Mouse (Mus musculus): ENCODE results near the gene Gas7. TPM values are rescaled to one million over a fixed set of nuclear protein-coding genes. Genes with fewer than 3 reads are reported as not detected.

The Gas7 gene
- polyA plus RNA-seq, 1 experiment from 2014 or later, result 39.5 TPM

GRCm38 (mm10) chr11:67567991-67568390, 112.8 kb downstream of the Gas7 start:
- Histone ChIP-seq H3K27ac (ENCODE audit: low read depth, low read length) (no peak overlapping the region), H3K4me2 (ENCODE audit: low read length) (no peak overlapping the region), H3K4me3 (ENCODE audit: low read depth, low read length) (no peak overlapping the region), H3K36me3 (ENCODE audit: control insufficient read depth, insufficient read depth, low read length) (no peaks in the 10 kb centered on the region), H3K4me1 (ENCODE audit: control insufficient read depth, insufficient read depth, low read length) (peaks cover 6% of the 10 kb centered on the region; the same call in 1 of the 2 replicates), H3K27me3 (replicated peaks; ENCODE audit: control insufficient read depth, insufficient read depth, low read length) (no peaks in the 10 kb centered on the region), H3K9ac (ENCODE audit: low read length) (no peak overlapping the region), H3K9me3 (replicated peaks; ENCODE audit: control insufficient read depth, low read length) (no peaks in the 10 kb centered on the region)
- ATAC-seq (no peak), DNase-seq (ENCODE audit: low spot score) (no peak)
- 94% methylated on average over 4 of the region's 4 CpGs for WGBS

GRCm38 (mm10) chr11:67568815-67569214, 113.6 kb downstream of the Gas7 start:
- H3K4me2 ChIP-seq (ENCODE audit: low read length), result no peak overlapping the region
- H3K9me3 ChIP-seq (replicated peaks; ENCODE audit: control insufficient read depth, low read length), result no peaks in the 10 kb centered on the region
- DNase-seq (ENCODE audit: low spot score), result no peak
- H3K4me3 ChIP-seq (ENCODE audit: low read depth, low read length), result no peak overlapping the region
- peaks cover 6% of the 10 kb centered on the region; the same call in 1 of the 2 replicates for H3K4me1 ChIP-seq (ENCODE audit: control insufficient read depth, insufficient read depth, low read length)
- no peak for ATAC-seq
- H3K9ac ChIP-seq (ENCODE audit: low read length), result no peak overlapping the region
- no peak overlapping the region for H3K27ac ChIP-seq (ENCODE audit: low read depth, low read length)
- no peaks in the 10 kb centered on the region for H3K27me3 ChIP-seq (replicated peaks; ENCODE audit: control insufficient read depth, insufficient read depth, low read length)
- no peaks in the 10 kb centered on the region for H3K36me3 ChIP-seq (ENCODE audit: control insufficient read depth, insufficient read depth, low read length)
- WGBS, result 84% methylated on average over 5 of the region's 5 CpGs

GRCm38 (mm10) chr11:67570947-67571346, 115.7 kb downstream of the Gas7 start:
- Histone ChIP-seq H3K36me3 (ENCODE audit: control insufficient read depth, insufficient read depth, low read length) (no peaks in the 10 kb centered on the region), H3K9ac (ENCODE audit: low read length) (no peak overlapping the region), H3K9me3 (replicated peaks; ENCODE audit: control insufficient read depth, low read length) (no peaks in the 10 kb centered on the region), H3K4me3 (ENCODE audit: low read depth, low read length) (no peak overlapping the region), H3K4me2 (ENCODE audit: low read length) (no peak overlapping the region), H3K27ac (ENCODE audit: low read depth, low read length) (peak overlapping the region; percentile 21; the same call in 1 of the 2 replicates), H3K4me1 (ENCODE audit: control insufficient read depth, insufficient read depth, low read length) (peaks cover 6% of the 10 kb centered on the region; the same call in 1 of the 2 replicates), H3K27me3 (replicated peaks; ENCODE audit: control insufficient read depth, insufficient read depth, low read length) (no peaks in the 10 kb centered on the region)
- peak; percentile 74 for DNase-seq (ENCODE audit: low spot score)
- ATAC-seq, result no peak
- 30% methylated on average over 8 of the region's 8 CpGs for WGBS

GRCm38 (mm10) chr11:67574344-67574743, 119.1 kb downstream of the Gas7 start:
- no peak overlapping the region for H3K4me3 ChIP-seq (ENCODE audit: low read depth, low read length)

GRCm38 (mm10) chr11:67577472-67577871, 122.2 kb downstream of the Gas7 start:
- ATAC-seq (no peak), DNase-seq (ENCODE audit: low spot score) (no peak)
- no peaks in the 10 kb centered on the region for H3K27me3 ChIP-seq (replicated peaks; ENCODE audit: control insufficient read depth, insufficient read depth, low read length)
- H3K9me3 ChIP-seq (replicated peaks; ENCODE audit: control insufficient read depth, low read length), result no peaks in the 10 kb centered on the region
- no peaks in the 10 kb centered on the region for H3K4me1 ChIP-seq (ENCODE audit: control insufficient read depth, insufficient read depth, low read length)
- no peak overlapping the region for H3K9ac ChIP-seq (ENCODE audit: low read length)
- WGBS, result 89% methylated on average over 5 of the region's 5 CpGs
- H3K27ac ChIP-seq (ENCODE audit: low read depth, low read length), result no peak overlapping the region
- no peak overlapping the region for H3K4me3 ChIP-seq (ENCODE audit: low read depth, low read length)
- H3K4me2 ChIP-seq (ENCODE audit: low read length), result no peak overlapping the region
- H3K36me3 ChIP-seq (ENCODE audit: control insufficient read depth, insufficient read depth, low read length), result no peaks in the 10 kb centered on the region

More at GRCm38 (mm10) chr11:67574344-67574743, 119.1 kb downstream of the Gas7 start:
- Histone ChIP-seq H3K4me1 (ENCODE audit: control insufficient read depth, insufficient read depth, low read length) (peaks cover 6% of the 10 kb centered on the region; the same call in 1 of the 2 replicates), H3K4me2 (ENCODE audit: low read length) (no peak overlapping the region), H3K27me3 (replicated peaks; ENCODE audit: control insufficient read depth, insufficient read depth, low read length) (no peaks in the 10 kb centered on the region), H3K9ac (ENCODE audit: low read length) (no peak overlapping the region), H3K36me3 (ENCODE audit: control insufficient read depth, insufficient read depth, low read length) (no peaks in the 10 kb centered on the region), H3K9me3 (replicated peaks; ENCODE audit: control insufficient read depth, low read length) (no peaks in the 10 kb centered on the region), H3K27ac (ENCODE audit: low read depth, low read length) (no peak overlapping the region)
- DNase-seq (ENCODE audit: low spot score) (no peak), ATAC-seq (no peak)
- 88% methylated on average over 5 of the region's 5 CpGs for WGBS

- Histone ChIP-seq H3K9ac (ENCODE audit: low read length) (no peak overlapping the region), H3K27ac (ENCODE audit: low read depth, low read length) (no peak overlapping the region), H3K27me3 (replicated peaks; ENCODE audit: control insufficient read depth, insufficient read depth, low read length) (no peaks in the 10 kb centered on the region), H3K4me2 (ENCODE audit: low read length) (no peak overlapping the region), H3K36me3 (ENCODE audit: control insufficient read depth, insufficient read depth, low read length) (no peaks in the 10 kb centered on the region), H3K9me3 (replicated peaks; ENCODE audit: control insufficient read depth, low read length) (no peaks in the 10 kb centered on the region), H3K4me3 (ENCODE audit: low read depth, low read length) (no peak overlapping the region), H3K4me1 (ENCODE audit: control insufficient read depth, insufficient read depth, low read length) (no peaks in the 10 kb centered on the region)
- ATAC-seq (no peak), DNase-seq (ENCODE audit: low spot score) (no peak)
- 85% methylated on average over 4 of the region's 4 CpGs for WGBS
These were observed 122.8 kb downstream of the Gas7 start for GRCm38 (mm10) chr11:67577994-67578393.

- ATAC-seq, result no peak
- WGBS, result 84% methylated on average over 9 of the region's 9 CpGs
- no peaks in the 10 kb centered on the region for H3K9me3 ChIP-seq (replicated peaks; ENCODE audit: control insufficient read depth, low read length)
These were observed 123.9 kb downstream of the Gas7 start for GRCm38 (mm10) chr11:67579136-67579535.

GRCm38 (mm10) chr11:67581549-67581948, 126.3 kb downstream of the Gas7 start:
- no peaks in the 10 kb centered on the region for H3K27me3 ChIP-seq (replicated peaks; ENCODE audit: control insufficient read depth, insufficient read depth, low read length)
- DNase-seq (ENCODE audit: low spot score) (no peak), ATAC-seq (no peak)
- no peak overlapping the region for H3K27ac ChIP-seq (ENCODE audit: low read depth, low read length)
- H3K9ac ChIP-seq (ENCODE audit: low read length), result no peak overlapping the region
- H3K36me3 ChIP-seq (ENCODE audit: control insufficient read depth, insufficient read depth, low read length), result no peaks in the 10 kb centered on the region
- 63% methylated on average over 7 of the region's 7 CpGs for WGBS
- H3K4me3 ChIP-seq (ENCODE audit: low read depth, low read length), result no peak overlapping the region
- H3K4me2 ChIP-seq (ENCODE audit: low read length), result no peak overlapping the region
- no peaks in the 10 kb centered on the region for H3K4me1 ChIP-seq (ENCODE audit: control insufficient read depth, insufficient read depth, low read length)
- no peaks in the 10 kb centered on the region for H3K9me3 ChIP-seq (replicated peaks; ENCODE audit: control insufficient read depth, low read length)

More at GRCm38 (mm10) chr11:67579136-67579535, 123.9 kb downstream of the Gas7 start:
- Histone ChIP-seq H3K9ac (ENCODE audit: low read length) (no peak overlapping the region), H3K4me2 (ENCODE audit: low read length) (no peak overlapping the region), H3K36me3 (ENCODE audit: control insufficient read depth, insufficient read depth, low read length) (no peaks in the 10 kb centered on the region), H3K4me1 (ENCODE audit: control insufficient read depth, insufficient read depth, low read length) (no peaks in the 10 kb centered on the region), H3K27ac (ENCODE audit: low read depth, low read length) (no peak overlapping the region), H3K4me3 (ENCODE audit: low read depth, low read length) (no peak overlapping the region), H3K27me3 (replicated peaks; ENCODE audit: control insufficient read depth, insufficient read depth, low read length) (no peaks in the 10 kb centered on the region)
- no peak for DNase-seq (ENCODE audit: low spot score)

- DNase-seq (ENCODE audit: low spot score) (no peak), ATAC-seq (no peak)
- no peaks in the 10 kb centered on the region for H3K36me3 ChIP-seq (ENCODE audit: control insufficient read depth, insufficient read depth, low read length)
- no peak overlapping the region for H3K27ac ChIP-seq (ENCODE audit: low read depth, low read length)
- no peak overlapping the region for H3K9ac ChIP-seq (ENCODE audit: low read length)
- H3K4me3 ChIP-seq (ENCODE audit: low read depth, low read length), result no peak overlapping the region
- H3K9me3 ChIP-seq (replicated peaks; ENCODE audit: control insufficient read depth, low read length), result no peaks in the 10 kb centered on the region
- H3K4me2 ChIP-seq (ENCODE audit: low read length), result no peak overlapping the region
- H3K4me1 ChIP-seq (ENCODE audit: control insufficient read depth, insufficient read depth, low read length), result no peaks in the 10 kb centered on the region
- WGBS, result 90% methylated on average over 4 of the region's 4 CpGs
- H3K27me3 ChIP-seq (replicated peaks; ENCODE audit: control insufficient read depth, insufficient read depth, low read length), result no peaks in the 10 kb centered on the region
These were observed 127.3 kb downstream of the Gas7 start for GRCm38 (mm10) chr11:67582570-67582969.

All from forebrain, embryonic 14.5 days (tissue).